Mouse (Mus musculus) thymus, postnatal 0 days (tissue): ENCODE data around the gene Herc3. TPM values are rescaled to one million over a fixed set of nuclear protein-coding genes. Genes with fewer than 3 reads are reported as not detected.
"Not testable (repeated sequence)": the region's sequence is repeated elsewhere in the genome, so short reads cannot be mapped to it uniquely, and the experiment has no call there.

ENCODE experiments used
- DNase-seq: peaks from one replicate; pipeline ENCODE4 v3.0.0-alpha.2; 2015; ENCODE audit warnings: low spot score
- polyA plus RNA-seq: library from polyadenylated mRNA; unstranded; fragments of >200 nt; fragmentation: Nextera tagmentation; extraction: Ambion mirVana; gene quantifications from 2 replicates; pipeline ENCODE4 v1.2.1, GENCODE M21; 2015

Gene Herc3
- polyA plus RNA-seq, result 13.6 and 16.2 TPM in 2 replicates

DNA sequence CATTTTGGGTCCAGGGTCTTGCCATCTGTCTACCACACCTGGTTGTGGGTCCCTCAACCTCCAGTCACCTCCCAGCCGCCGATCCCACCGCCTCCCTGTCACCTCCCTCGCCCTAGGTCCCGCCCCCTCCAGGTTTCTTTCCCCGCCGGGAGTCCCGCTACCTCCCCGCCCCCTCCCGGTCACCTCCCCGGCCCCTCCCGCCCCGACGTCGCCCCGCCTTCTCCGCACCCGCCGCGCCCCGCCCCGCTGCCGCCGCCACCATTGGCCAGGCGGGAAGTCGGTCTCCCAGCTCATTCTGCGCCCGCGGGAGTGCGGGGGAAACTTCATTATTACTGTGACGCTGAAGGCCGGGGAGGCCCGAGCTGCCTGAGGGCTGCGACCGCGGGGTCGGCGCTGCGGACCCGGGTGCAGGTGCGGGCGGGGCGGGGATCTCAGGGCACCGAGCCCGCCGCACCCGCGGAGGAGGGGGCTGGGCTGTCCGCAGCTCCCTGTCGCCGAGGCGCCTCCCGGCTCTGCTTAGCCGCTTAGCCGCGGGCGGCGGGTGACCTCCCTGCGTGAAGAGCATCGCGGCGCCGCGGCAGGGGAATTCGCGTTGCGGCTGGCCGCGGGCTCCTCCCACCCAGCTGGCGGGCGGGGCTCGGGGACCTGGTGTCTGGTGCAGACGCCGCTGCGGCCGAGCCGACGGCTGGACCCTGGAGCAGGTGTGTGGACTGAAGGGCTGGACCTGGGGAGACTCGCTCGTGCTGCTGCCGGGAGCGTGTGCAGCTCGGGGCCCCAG is at the start of gene Herc3:
TSS of gene Herc3 (plus strand) at position 234 of the 778 bp plus-strand sequence.
- peak; percentile 75 for DNase-seq

- DNase-seq, result no peak
Observed at GRCm38 (mm10) chr6:58801394-58801793, 29.9 kb upstream of the Herc3 start.

GRCm38 (mm10) chr6:58814381-58814780 is 16.9 kb upstream of the Herc3 start:
- DNase-seq, result no peak

GRCm38 (mm10) chr6:58817037-58817436 is 14.2 kb upstream of the Herc3 start:
- not testable (repeated sequence) for DNase-seq

GRCm38 (mm10) chr6:58825619-58826018 is 5.6 kb upstream of the Herc3 start:
- no peak for DNase-seq

GRCm38 (mm10) chr6:58826089-58826488 is 5.2 kb upstream of the Herc3 start:
- DNase-seq, result no peak

DNA sequence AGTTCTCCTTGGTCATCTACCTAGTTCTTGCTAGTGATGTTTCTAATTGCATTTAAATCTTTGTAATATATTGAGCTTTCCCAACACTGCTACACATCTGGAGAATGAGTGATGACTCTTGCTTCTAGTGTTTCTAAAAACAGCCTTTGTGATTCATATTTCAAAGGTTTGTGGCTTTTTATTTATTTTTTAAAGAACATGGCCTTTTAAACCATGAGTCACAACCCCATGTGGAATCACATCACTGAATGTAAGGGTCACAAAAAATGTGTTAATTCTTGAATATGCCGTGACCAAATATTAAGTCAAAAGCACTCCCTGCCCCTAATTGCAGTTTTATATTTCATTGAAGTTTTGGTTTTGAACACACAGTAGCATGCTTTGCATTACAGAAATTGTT is 2.7 kb upstream of the Herc3 start:
- DNase-seq, result no peak

- no peak for DNase-seq
Observed at GRCm38 (mm10) chr6:58830840-58831231, 429 bp upstream of the Herc3 start.

DNA sequence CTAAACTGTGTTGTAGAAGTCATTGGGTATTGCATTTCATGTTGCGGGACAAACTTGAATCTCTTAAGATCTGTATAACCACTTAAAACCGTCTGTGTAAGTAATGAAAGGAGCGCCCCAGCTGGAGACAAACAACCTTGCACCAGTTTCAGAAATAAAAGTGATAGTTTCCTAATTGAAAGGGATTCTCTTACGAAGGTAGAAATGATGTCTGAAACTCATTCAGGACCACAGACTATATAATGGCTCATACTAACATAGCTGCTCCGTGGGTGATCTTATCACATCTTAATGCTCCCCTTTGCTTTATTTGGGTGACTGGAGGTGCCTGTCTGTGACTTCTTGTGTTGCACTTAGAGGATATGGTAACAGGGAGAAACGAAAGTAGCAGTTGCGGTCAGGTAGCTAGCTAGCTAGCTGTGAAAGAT is 1.3 kb downstream of the Herc3 start:
- DNase-seq, result peak; percentile 50

GRCm38 (mm10) chr6:58834470-58834869 is 3.2 kb downstream of the Herc3 start:
- peak; percentile 52 for DNase-seq

- DNase-seq, result no peak
Observed at GRCm38 (mm10) chr6:58835591-58835990, 4.3 kb downstream of the Herc3 start.

DNA sequence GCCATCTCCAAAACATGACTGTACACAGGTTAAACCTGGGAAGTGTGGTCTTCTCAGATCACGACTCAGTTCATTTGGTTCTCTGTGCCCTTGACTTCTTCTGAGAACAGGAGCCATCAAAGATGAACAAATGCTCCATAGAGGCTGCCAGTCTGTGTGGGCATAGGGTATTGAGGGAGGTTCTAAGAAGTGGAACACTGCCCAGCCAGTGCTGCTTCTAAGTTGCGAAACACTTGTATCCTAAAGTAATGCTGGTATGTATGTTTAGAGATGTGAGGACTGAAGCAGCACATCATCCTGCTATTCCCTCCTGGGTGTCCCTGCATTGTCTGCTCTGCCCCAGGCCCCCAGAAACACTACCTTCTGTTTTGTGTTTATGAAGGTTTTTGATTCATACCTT is 5.2 kb downstream of the Herc3 start:
- DNase-seq, result no peak

DNA sequence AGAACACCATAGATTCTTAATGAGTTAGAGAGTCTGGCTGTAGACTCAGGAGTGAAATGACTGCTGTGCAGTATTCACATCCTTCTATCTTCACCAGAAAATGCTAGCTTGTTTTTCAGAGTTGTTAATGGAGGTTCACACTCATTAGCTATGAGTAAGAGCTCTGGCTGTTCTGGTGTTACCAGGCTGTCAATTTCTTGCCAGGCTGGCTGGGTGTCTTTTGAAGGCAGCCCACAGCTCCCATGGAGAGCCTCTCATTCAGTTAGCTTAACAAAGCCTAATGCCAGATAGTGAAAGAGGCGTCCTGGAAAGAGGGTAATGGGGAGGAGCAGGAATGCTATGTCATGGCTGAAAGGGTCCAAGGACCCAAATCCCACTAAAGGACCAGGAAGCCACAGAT is 6.7 kb downstream of the Herc3 start:
- no peak for DNase-seq

DNA sequence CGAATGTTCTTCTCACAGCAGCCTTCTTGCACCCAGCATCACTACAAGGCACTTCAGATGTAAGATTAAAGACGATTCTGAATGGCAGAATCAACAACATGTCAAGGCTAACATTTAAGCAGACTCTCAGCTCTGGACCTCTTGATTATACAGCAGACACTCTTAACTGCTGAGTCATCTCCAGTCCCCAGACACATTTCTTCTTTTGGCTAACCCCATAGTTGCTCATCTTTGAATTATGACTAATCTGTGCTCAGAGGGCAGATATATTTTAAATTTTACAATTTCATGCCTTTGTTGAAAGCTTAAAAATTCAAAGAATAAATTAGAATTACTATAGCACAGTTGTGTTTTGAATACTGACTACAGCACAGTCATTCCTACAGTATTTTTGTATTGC is 9.9 kb downstream of the Herc3 start:
- DNase-seq, result no peak

DNA sequence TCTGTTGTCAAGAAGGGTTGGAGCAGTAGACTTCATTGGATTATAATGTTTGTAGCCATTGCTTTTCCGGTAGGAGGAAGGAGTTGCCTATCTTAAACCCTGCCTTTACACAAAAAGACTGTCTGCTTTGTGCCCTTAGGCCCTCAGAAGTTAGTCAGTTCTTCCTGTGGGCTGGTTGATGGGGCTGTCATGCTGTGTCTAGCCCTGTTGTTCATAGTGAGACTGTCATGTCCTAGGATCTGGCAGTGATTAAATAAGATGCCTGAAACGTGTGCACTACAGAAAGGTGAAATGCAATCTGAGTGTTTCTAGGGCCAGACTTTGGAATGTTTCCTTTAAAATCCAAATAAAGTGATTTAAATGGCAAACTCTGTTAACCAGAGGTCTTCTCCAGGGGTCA is 10.9 kb downstream of the Herc3 start:
- no peak for DNase-seq

DNA sequence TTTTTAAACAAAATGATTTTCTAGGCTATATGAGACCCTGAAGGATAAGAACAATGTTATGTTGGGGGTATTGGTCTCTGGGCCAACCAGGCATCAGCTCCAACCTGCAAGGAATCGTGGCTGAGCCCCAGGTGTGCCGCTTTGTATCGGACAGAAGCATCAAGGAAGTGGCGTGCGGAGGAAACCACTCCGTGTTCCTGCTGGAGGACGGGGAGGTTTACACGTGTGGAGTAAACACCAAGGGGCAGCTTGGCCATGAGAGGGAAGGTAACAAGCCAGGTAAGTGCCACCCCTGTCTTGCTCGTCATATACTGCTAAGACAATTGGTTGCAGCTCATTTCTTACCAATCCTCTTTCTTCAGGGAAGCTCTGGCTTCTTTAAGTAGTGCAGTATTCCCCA is 12.3 kb downstream of the Herc3 start:
- peak; percentile 47 for DNase-seq

DNA sequence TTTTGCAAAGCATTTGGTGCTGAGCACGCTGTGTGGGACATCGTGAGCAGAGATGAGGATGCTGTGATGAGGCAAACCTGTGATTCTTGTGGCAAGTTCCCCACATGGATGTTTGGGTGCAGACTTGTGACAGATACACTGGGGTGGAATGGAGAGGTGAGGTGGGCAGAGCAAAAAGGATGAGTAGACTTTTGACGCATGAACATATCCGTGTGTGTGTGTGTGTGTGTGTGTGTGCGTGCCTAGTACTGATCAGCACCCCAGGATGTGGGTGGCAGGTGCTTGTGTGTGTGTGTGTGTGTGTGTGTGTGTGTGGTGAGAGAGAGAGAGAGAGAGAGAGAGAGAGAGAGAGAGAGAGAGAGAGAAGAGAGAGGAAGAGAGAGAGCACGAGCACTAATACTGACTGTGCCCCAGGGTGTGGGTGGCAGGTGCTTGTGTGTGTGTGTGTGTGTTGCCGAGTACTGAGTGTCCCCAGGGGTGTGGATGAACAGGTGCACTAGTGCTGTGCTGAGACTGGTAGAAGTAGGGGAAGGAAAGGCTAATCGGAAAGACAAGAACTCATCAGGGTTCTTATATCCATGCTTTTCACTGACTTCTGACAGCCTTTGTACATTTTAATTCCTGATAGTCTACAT is 13.0 kb downstream of the Herc3 start:
- DNase-seq, result peak; percentile 77

DNA sequence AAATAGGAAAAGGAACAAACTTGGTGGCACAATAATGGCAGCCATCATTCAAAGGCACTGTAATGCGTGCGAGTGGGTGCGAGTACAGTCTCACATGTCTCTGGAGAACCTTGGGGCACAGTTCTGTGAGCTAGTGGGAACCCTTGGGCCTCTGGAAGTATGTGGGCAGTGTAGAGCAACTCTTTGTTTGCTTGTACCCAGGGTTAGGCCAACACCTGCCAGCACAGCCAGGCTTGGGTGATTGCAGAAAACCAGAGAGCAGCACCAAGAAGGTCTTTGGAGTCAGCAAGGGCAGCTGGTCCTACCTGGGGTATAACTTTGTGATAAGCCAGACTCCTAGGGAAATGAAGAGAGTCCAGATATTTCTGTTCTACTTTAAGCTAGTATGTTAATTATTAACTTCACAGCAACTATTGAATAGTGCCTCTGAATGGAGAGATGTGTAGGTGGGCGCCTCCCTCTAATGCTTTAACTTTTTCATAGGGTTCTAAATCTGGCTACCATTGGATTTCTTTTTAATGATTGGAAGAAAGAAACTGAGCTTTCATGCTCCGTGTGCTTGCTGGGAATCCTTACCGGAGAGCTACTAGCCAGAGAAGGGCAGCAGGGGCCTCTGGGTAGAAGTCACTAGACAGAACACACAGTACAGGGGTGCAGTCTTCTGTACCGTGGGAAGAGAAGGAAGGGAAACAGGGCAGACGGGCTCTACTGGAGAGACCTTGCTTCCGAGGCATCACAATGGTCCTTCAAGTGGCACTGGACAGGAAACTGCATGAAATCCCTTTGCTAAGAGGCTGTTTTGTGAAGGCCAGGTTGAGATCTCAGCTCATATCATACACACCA is 15.8 kb downstream of the Herc3 start:
- no peak for DNase-seq

DNA sequence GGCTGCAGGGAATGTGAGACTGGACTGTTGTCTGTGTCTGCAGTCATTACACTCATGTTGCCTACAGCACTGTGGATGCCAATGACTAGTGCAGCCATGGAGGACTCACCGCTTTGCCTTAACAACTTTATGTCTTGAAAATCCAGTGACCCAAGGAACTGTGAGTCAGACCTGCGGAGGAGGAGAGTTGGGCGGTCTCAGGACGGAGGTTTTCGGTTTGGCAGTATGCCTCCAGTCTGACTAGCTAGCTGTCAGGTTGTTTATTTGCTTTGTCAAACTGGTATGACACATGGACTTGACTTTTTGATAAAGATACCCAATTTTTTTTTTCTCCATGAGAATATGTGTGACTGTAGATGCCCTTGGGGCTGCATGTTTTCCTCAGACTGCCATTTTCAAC is 16.6 kb downstream of the Herc3 start:
- no peak for DNase-seq

- DNase-seq, result no peak
Observed at GRCm38 (mm10) chr6:58849356-58849755, 18.1 kb downstream of the Herc3 start.

- DNase-seq, result no peak
Observed at GRCm38 (mm10) chr6:58855676-58856367, 24.6 kb downstream of the Herc3 start.
